Mouse (Mus musculus) kidney, adult 2 months (tissue): ENCODE data around the gene Gabrd.

Experiments used
- CTCF ChIP-seq: fragments of 200-500 bp; conservative IDR thresholded peaks from 2 replicates; pipeline ENCODE4 v1.5.1; 2011; ENCODE audit warnings: low read depth, mild to moderate bottlenecking, control low read depth, low read length, moderate library complexity, mixed read lengths; ENCODE audit not compliant: insufficient read depth, insufficient read length
- POLR2A ChIP-seq: fragments of 200-500 bp; IDR thresholded peaks from one replicate; pipeline ENCODE4 v1.6.1; 2011; ENCODE audit warnings: low read depth, low read length, control low read depth

DNA sequence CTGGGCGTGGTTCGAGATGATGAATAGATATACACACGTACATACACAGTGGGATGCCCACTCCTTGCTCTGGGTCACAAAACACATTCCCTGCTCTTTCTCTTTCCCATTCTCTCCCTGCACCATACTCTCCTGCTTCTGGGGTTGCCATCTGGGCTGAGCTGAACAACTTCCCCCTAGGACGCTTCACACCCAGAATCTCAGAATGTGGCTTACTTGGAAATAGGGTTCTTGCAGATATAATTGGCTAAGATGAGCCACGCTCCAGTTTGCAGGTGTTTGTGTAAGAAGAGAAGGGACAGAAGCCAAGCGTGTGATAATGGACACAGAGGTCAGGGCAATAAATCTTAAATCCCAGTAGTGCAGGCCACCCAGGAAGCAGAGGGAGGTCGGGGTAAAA lies 15.9 kb downstream of the Gabrd start:
- TF ChIP-seq POLR2A: no peak
- no peak for TF ChIP-seq CTCF
